Mouse (Mus musculus) midbrain, postnatal 0 days (tissue): ENCODE data around the gene Pik3r1. TPM values are rescaled to one million over a fixed set of nuclear protein-coding genes. Genes with fewer than 3 reads are reported as not detected.

ENCODE experiments used
- ATAC-seq: fragments of 200-750 bp; cut with Nextera tagmentation; 2 replicates; pipeline ENCODE4 v1.8.0; 2017; ENCODE audit warnings: moderate number of reproducible peaks, mild to moderate bottlenecking, moderate TSS enrichment, moderate library complexity; ENCODE audit not compliant: low FRiP score
- DNase-seq: peaks from one replicate; pipeline ENCODE4 v3.0.0-alpha.2; 2015; ENCODE audit warnings: low spot score
- H3K27ac ChIP-seq: fragments of 300-500 bp; sonication (generic); 2 replicates; pipeline ENCODE4 v1.5.1; 2014; ENCODE audit warnings: low read depth, mild to moderate bottlenecking, low read length, mixed read lengths
- H3K27me3 ChIP-seq: fragments of 300-500 bp; sonication (generic); 2 replicates; pipeline ENCODE4 v1.6.1; 2014; ENCODE audit warnings: low read length, control low read depth, mixed read lengths; ENCODE audit not compliant: insufficient read depth
- H3K36me3 ChIP-seq: fragments of 300-500 bp; sonication (generic); 2 replicates; pipeline ENCODE4 v1.6.1; 2014; ENCODE audit warnings: low read length, control low read depth, mixed read lengths; ENCODE audit not compliant: insufficient read depth
- H3K4me1 ChIP-seq: fragments of 300-500 bp; sonication (generic); 2 replicates; pipeline ENCODE4 v1.6.1; 2014; ENCODE audit warnings: mild to moderate bottlenecking, control low read depth, antibody characterized with exemption, low read length, mixed read lengths; ENCODE audit not compliant: insufficient read depth
- H3K4me2 ChIP-seq: fragments of 300-500 bp; sonication (generic); 2 replicates; pipeline ENCODE4 v1.6.1; 2014; ENCODE audit warnings: low read depth, mild to moderate bottlenecking, low read length, mixed read lengths; ENCODE audit not compliant: poor library complexity, severe bottlenecking
- H3K4me3 ChIP-seq: fragments of 300-500 bp; sonication (generic); 2 replicates; pipeline ENCODE4 v1.5.1; 2014; ENCODE audit warnings: low read depth, mild to moderate bottlenecking, low read length, moderate library complexity
- H3K9ac ChIP-seq: fragments of 300-500 bp; sonication (generic); replicated peaks from 2 replicates; pipeline ENCODE4 v1.6.1; 2014; ENCODE audit warnings: mild to moderate bottlenecking, low read length, moderate library complexity, mixed read lengths; ENCODE audit not compliant: poor library complexity, severe bottlenecking
- H3K9me3 ChIP-seq: fragments of 300-500 bp; sonication (generic); 2 replicates; pipeline ENCODE4 v1.6.1; 2016; ENCODE audit warnings: low read length, control low read depth
- CTCF ChIP-seq: IDR thresholded peaks from 2 replicates; pipeline ENCODE4 v1.5.1; 2016; ENCODE audit warnings: antibody characterized with exemption, mild to moderate bottlenecking
- WGBS: fragments of 180-500 bp; shearing (Covaris S2); extraction: QIAGEN DNeasy Blood & Tissue Kit; methylation state at CpG from one replicate; pipeline ENCODE4 v1.1.7; 2014; 5-methylcytosine and 5-hydroxymethylcytosine counted together
- polyA plus RNA-seq: library from polyadenylated mRNA; unstranded; fragments of >200 nt; fragmentation: Nextera tagmentation; extraction: Ambion mirVana; gene quantifications from 2 replicates; pipeline ENCODE4 v1.2.1, GENCODE M21; 2015
- total RNA-seq: library from RNA; depleted of rRNA; stranded (reverse); fragments of >200 nt; gene quantifications from 2 replicates; pipeline ENCODE4 v1.2.3, GENCODE M21; 2014

Pik3r1 gene
- total and polyA plus RNA-seq, 2 experiments from 2014 or later = 54.4 to 99.2 TPM

- Histone ChIP-seq H3K9ac (peak overlapping the region; percentile 53), H3K36me3 (peaks cover 7% of the 10 kb centered on the region; the same call in 1 of the 2 replicates), H3K27me3 (no peaks in the 10 kb centered on the region), H3K4me3 (peak overlapping the region; percentile 64), H3K27ac (peak overlapping the region; percentile 80), H3K4me1 (peaks cover 14% of the 10 kb centered on the region; the same call in 1 of the 2 replicates), H3K9me3 (no peaks in the 10 kb centered on the region), H3K4me2 (peak overlapping the region; percentile 97)
- TF ChIP-seq CTCF = no peak
- WGBS = 33% methylated on average over 7 of the region's 7 CpGs
- ATAC-seq (peak; percentile 42; the same call in 1 of the 2 replicates), DNase-seq (peak; percentile 47)
Measured at GRCm38 (mm10) chr13:101692866-101693691, 74.9 kb downstream of the Pik3r1 start.

- H3K36me3 ChIP-seq = peaks cover 13% of the 10 kb centered on the region; the same call in 1 of the 2 replicates
- peak overlapping the region; percentile 80 for H3K27ac ChIP-seq
- H3K9ac ChIP-seq = peak overlapping the region; percentile 53
- peak; percentile 91 for DNase-seq
- no peak for TF ChIP-seq CTCF
- ATAC-seq = peak; percentile 89
- no peaks in the 10 kb centered on the region for H3K27me3 ChIP-seq
- H3K4me3 ChIP-seq = peak overlapping the region; percentile 64
- 10% methylated on average over 17 of the region's 17 CpGs for WGBS
- H3K4me2 ChIP-seq = peak overlapping the region; percentile 97
- no peaks in the 10 kb centered on the region for H3K9me3 ChIP-seq
- peaks cover 14% of the 10 kb centered on the region; the same call in 1 of the 2 replicates for H3K4me1 ChIP-seq
Measured at GRCm38 (mm10) chr13:101692239-101692784, 75.7 kb downstream of the Pik3r1 start.

- Histone ChIP-seq H3K9me3 (no peaks in the 10 kb centered on the region), H3K36me3 (peaks cover 20% of the 10 kb centered on the region), H3K4me2 (peak overlapping the region; percentile 97), H3K27me3 (no peaks in the 10 kb centered on the region), H3K4me3 (peak overlapping the region; percentile 64), H3K4me1 (peaks cover 14% of the 10 kb centered on the region; the same call in 1 of the 2 replicates), H3K9ac (peak overlapping the region; percentile 59), H3K27ac (peak overlapping the region; percentile 48)
- no peak for TF ChIP-seq CTCF
- DNase-seq = peak; percentile 34
- ATAC-seq = no peak
- 14% methylated on average over 6 of the region's 6 CpGs for WGBS
Measured at GRCm38 (mm10) chr13:101691669-101692068, 76.3 kb downstream of the Pik3r1 start.

GRCm38 (mm10) chr13:101690911-101691655, 76.9 kb downstream of the Pik3r1 start:
- Histone ChIP-seq H3K4me1 (peaks cover 14% of the 10 kb centered on the region; the same call in 1 of the 2 replicates), H3K27me3 (no peaks in the 10 kb centered on the region), H3K9me3 (no peaks in the 10 kb centered on the region), H3K36me3 (peaks cover 25% of the 10 kb centered on the region), H3K27ac (peak overlapping the region; percentile 48), H3K4me3 (peak overlapping the region; percentile 64), H3K9ac (peak overlapping the region; percentile 59), H3K4me2 (peak overlapping the region; percentile 97)
- no peak for TF ChIP-seq CTCF
- 19% methylated on average over 10 of the region's 10 CpGs for WGBS
- ATAC-seq (no peak), DNase-seq (no peak)

- peak overlapping the region; percentile 97 for H3K4me2 ChIP-seq
- no peak for TF ChIP-seq CTCF
- peak overlapping the region; percentile 64 for H3K4me3 ChIP-seq
- H3K9me3 ChIP-seq = no peaks in the 10 kb centered on the region
- DNase-seq (no peak), ATAC-seq (no peak)
- H3K36me3 ChIP-seq = peaks cover 35% of the 10 kb centered on the region
- H3K9ac ChIP-seq = no peak overlapping the region
- 69% methylated on average over 6 of the region's 6 CpGs for WGBS
- H3K27me3 ChIP-seq = no peaks in the 10 kb centered on the region
- no peak overlapping the region for H3K27ac ChIP-seq
- H3K4me1 ChIP-seq = peaks cover 13% of the 10 kb centered on the region; the same call in 1 of the 2 replicates
Measured at GRCm38 (mm10) chr13:101690167-101690566, 77.8 kb downstream of the Pik3r1 start.
